ENCODE assay signal across 17 mouse cellular contexts in genomic region chr10:86257045-86257444, GRCm38 (mm10).
"Had no signal": no experiment of that assay in that cellular context is flagged by ENCODE, and none has a peak within 500 bp of the region (broad histone marks: within the 10 kb centered on the region; RNA-seq: fewer than 3 reads in every experiment).

No protein-coding gene starts in this region.

- H3K4me3 ChIP-seq: kidney, embryonic 15.5 days; left cerebral cortex, adult 2 months; liver, embryonic 13.5 days; midbrain, embryonic 13.5 days; neural tube, embryonic 12.5 days; neural tube, embryonic 15.5 days had no signal

- H3K27me3 ChIP-seq: kidney, embryonic 15.5 days; liver, embryonic 13.5 days; midbrain, embryonic 13.5 days; neural tube, embryonic 12.5 days; neural tube, embryonic 15.5 days had no signal

- H3K27ac ChIP-seq: kidney, embryonic 15.5 days; left cerebral cortex, adult 2 months; liver, embryonic 13.5 days; midbrain, embryonic 13.5 days; neural tube, embryonic 12.5 days; neural tube, embryonic 15.5 days had no signal

- H3K4me1 ChIP-seq: kidney, embryonic 15.5 days; liver, embryonic 13.5 days; neural tube, embryonic 12.5 days; neural tube, embryonic 15.5 days had no signal

- H3K36me3 ChIP-seq: kidney, embryonic 15.5 days; liver, embryonic 13.5 days; midbrain, embryonic 13.5 days; neural tube, embryonic 12.5 days; neural tube, embryonic 15.5 days had no signal

- DNase-seq: kidney, adult 8-10 months; kidney, postnatal 10 days; kidney, postnatal 36 days; layer of hippocampus, postnatal 36 days; liver, embryonic 13.5 days; lung, adult 2 months; lung, postnatal 14 days; lung, postnatal 4 days; right cerebral cortex, postnatal 25 days; spleen, adult 18-20 months; thymus, adult 18-20 months; thymus, postnatal 36 days had no signal

- H3K9me3 ChIP-seq: liver, embryonic 13.5 days; midbrain, embryonic 13.5 days; neural tube, embryonic 15.5 days had no signal
